Mouse (Mus musculus) frontal cortex, adult 2 months (tissue): Measurements from ENCODE around the gene Phf14. TPM values are rescaled to one million over a fixed set of nuclear protein-coding genes. Genes with fewer than 3 reads are reported as not detected.
"Not testable (repeated sequence)": the region's sequence is repeated elsewhere in the genome, so short reads cannot be mapped to it uniquely, and the experiment has no call there.

ENCODE experiments used
- DNase-seq, 2 experiments: peaks; one replicate each; pipeline ENCODE4 v3.0.0; 2022; ENCODE audit warnings: low spot score in 1 of 2; ENCODE audit errors: extremely low spot score in 1 of 2
- polyA plus RNA-seq: library from polyadenylated mRNA; depleted of rRNA; stranded (reverse); fragments of >200 nt; gene quantifications from 2 replicates; pipeline ENCODE4 v1.2.3, GENCODE M21; 2012; rRNA removed

Phf14 gene
- 47.9 and 57.6 TPM in 2 replicates for polyA plus RNA-seq

GRCm38 (mm10) chr6:11907269-11908032, at the start of gene Phf14, which contains the start of gene Ndufa4:
TSS of gene Phf14 (plus strand) at chr6:11907809.
TSS of gene Ndufa4 (minus strand) at chr6:11907497.
- peak; percentile 84 to 94 for DNase-seq

GRCm38 (mm10) chr6:11875364-11875763, 32.2 kb upstream of the Phf14 start:
- not testable (repeated sequence) for DNase-seq

- no peak for DNase-seq
Observed at GRCm38 (mm10) chr6:11900809-11901310, 6.7 kb upstream of the Phf14 start.

GRCm38 (mm10) chr6:11906890-11907268, 730 bp upstream of the Phf14 start:
- no peak for DNase-seq

GRCm38 (mm10) chr6:11908170-11908569, 561 bp downstream of the Phf14 start:
- DNase-seq = peak in 1 of 2 experiments; percentile 11

- peak; percentile 83 to 91 for DNase-seq
Observed at GRCm38 (mm10) chr6:11925496-11926041, 18.0 kb downstream of the Phf14 start.

- DNase-seq = peak in 1 of 2 experiments; percentile 33
Observed at GRCm38 (mm10) chr6:11926082-11926595, 18.5 kb downstream of the Phf14 start.

- DNase-seq = no peak
Observed at GRCm38 (mm10) chr6:11927485-11927884, 19.9 kb downstream of the Phf14 start.

GRCm38 (mm10) chr6:11933403-11933802, 25.8 kb downstream of the Phf14 start:
- no peak for DNase-seq

- no peak for DNase-seq
Observed at GRCm38 (mm10) chr6:11940895-11941294, 33.3 kb downstream of the Phf14 start.

- no peak for DNase-seq
Observed at GRCm38 (mm10) chr6:11942089-11942488, 34.5 kb downstream of the Phf14 start.

GRCm38 (mm10) chr6:11948100-11948499, 40.5 kb downstream of the Phf14 start:
- no peak for DNase-seq

GRCm38 (mm10) chr6:11960172-11960571, 52.6 kb downstream of the Phf14 start:
- DNase-seq = no peak

- no peak for DNase-seq
Observed at GRCm38 (mm10) chr6:11993782-11994181, 86.2 kb downstream of the Phf14 start.

GRCm38 (mm10) chr6:11998576-11998975, 91.0 kb downstream of the Phf14 start:
- DNase-seq = no peak

- DNase-seq = no peak
Observed at GRCm38 (mm10) chr6:11999506-11999905, 91.9 kb downstream of the Phf14 start.

- no peak for DNase-seq
Observed at GRCm38 (mm10) chr6:12005455-12005854, 97.8 kb downstream of the Phf14 start.

GRCm38 (mm10) chr6:12006001-12006400, 98.4 kb downstream of the Phf14 start:
- no peak for DNase-seq

- DNase-seq = no peak
Observed at GRCm38 (mm10) chr6:12012103-12012502, 104.5 kb downstream of the Phf14 start.

GRCm38 (mm10) chr6:12014035-12014434, 106.4 kb downstream of the Phf14 start:
- no peak for DNase-seq

GRCm38 (mm10) chr6:12014733-12015132, 107.1 kb downstream of the Phf14 start:
- no peak for DNase-seq

GRCm38 (mm10) chr6:12019736-12020135, 112.1 kb downstream of the Phf14 start:
- no peak for DNase-seq
